Mouse (Mus musculus) kidney, postnatal 4 days (tissue): Measurements from ENCODE around the gene Slc29a1.

Experiments used
- DNase-seq, 2 experiments: peaks; one replicate each; pipeline ENCODE4 v3.0.0; 2021; ENCODE audit warnings: mixed read lengths in 2 of 2

Gene Slc29a1

DNA sequence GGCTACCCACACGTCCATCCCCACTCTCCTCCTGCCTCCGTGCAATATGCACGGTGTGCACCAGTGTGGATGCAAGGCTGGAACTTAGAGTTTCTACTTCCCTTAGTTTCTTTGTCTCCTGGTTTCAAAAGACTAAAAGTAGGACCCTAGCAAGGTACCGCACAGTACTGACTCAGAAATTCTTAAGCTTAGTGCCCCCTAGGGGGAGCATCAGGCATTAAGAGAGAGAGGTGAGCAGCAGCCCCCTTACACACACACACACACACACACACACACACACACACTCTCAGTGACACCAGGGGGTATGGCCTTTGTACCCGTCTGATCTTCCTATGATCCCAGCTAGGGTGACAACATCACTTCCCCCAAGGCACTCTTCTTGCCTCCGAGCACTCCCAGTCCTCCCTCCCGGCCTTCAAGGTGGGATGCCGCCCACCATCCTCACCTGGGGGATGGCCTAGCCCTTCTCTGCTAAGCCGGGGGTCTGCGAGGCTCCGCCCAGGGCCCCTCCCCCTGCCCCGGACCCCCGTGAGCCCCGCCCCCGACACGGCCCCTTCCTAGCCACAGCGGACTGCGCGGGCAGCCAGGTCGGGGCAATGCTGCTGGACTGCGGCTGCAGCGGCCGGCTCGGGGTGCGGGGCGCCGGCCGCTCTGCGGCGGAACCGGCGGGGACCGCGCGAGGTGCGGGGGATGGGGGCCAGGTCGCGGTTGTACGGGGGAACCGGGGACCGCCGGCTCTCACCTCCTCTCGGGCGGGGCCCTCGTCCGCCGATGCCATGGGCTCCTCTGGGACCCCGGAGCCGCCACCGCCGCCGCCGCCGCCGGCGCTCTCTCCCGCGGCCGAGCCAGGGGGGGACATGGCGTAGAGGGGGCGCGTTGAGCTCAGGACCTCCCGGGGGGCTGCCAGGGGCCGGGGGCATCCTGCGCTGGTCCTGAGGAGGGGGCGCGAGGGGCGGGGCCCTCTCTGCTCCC lies 50.6 kb downstream of the Slc29a1 start:
- DNase-seq: peak; percentile 41 to 59

DNA sequence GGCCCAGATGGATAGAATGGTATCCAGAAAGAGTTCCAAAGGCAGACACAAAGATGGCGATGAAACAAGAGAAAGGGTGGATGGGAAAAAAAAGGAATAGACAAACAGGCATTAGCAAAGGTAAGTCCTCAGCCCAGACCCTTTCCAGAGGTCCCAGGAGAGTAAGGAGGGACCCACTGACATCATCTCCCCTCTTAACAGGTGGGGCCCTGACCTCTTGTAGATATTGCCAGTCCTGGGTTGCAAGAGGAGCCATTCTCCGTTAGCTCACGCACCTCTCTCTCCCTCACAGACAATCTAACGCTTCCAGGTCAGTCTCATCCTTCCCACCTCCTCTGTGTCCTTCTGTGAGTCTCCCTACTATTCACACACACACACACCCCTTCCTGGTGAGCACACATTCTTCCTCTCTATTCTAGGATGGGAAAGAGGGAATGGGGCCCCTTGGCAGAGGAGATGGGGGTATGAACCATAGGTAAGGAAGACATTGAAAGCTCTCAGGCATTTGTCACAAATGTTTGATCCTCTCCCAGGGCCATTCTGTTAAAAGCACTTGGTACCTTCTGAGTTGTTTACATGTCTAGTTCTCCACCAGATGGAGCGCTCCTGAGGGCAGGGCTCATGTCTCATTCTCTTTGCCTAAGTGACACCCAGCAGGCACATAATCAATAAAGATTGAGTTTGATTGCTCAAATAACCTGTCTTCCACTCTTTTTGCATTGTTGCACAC lies 51.8 kb downstream of the Slc29a1 start:
- no peak for DNase-seq

- DNase-seq: no peak
These were observed 52.5 kb downstream of the Slc29a1 start for GRCm38 (mm10) chr17:45546941-45547340.

DNA sequence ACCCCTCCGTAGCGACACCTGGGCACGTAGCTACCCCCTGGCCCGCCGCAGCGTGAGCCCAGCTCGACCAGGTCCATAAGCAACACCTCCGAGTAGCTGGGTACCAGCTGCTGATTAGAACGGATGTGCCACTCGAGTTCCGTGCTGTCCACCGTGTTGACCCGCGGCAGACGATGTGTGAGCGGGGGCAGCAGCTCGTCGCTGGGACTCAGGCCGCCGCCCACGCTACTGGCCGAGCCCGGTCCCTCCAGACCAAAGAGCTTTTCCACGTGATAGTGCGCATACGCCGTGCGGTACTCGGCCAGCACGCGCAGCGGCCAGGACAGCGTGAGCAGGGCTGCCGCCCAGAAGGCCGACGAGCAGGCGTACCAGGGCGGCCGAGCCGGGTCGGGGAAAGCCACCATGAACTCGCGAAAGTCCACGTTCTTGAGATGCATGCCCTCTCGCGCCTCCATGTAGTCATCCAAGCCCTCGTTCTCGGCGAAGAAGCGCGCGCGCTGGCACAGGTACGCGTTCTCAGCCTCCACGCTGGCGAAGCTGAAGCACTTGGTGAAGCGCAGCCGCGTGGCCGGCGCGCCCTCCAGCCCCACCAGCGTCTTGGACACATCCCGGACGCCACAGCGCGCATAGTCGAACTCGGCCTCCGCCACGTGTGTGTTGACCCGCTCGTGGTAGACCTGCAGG lies 54.0 kb downstream of the Slc29a1 start:
- DNase-seq: peak in 1 of 2 experiments; percentile 46

DNA sequence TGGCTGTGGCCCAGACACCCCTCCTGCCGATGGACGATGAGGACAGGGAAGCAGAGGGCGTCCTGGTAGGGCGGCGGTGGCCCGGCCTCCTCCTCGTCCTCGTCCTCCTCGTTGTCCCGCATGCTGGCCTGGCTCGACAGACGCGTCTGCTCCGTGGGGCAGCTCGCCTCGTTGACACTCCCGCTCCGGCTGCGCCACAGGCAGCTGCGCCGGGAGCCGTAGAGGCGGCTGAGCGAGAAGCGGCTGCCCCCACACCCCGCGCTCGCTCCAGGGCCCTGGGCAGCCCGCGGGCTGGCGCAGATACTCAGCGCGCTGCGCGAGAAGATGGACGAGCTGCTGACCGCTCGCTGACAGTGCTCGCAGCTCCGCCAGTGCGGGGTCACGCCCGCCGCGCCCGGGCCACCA lies 54.5 kb downstream of the Slc29a1 start:
- peak in 1 of 2 experiments; percentile 39 for DNase-seq

- no peak for DNase-seq
These were observed 55.2 kb downstream of the Slc29a1 start for GRCm38 (mm10) chr17:45544001-45544872.

DNA sequence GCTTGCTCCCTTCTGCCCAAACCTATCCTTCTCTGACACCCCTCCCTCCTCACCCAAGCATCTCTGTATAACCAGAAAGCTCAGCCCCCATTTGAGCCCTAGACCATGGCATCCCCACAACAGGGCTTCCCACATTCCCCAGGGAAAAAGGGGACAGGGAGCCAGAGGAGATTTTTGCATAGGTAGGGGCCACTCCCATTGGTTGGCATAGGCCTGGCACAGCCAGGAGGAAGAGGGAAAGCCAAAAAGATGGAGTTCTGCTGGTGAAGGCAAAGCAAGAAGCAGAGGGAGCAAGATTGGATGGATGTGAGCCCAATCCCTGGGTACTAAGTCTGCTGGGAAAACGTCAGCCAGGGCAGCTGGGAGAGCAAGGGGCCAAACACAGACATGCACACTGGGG lies 56.3 kb downstream of the Slc29a1 start:
- no peak for DNase-seq

DNA sequence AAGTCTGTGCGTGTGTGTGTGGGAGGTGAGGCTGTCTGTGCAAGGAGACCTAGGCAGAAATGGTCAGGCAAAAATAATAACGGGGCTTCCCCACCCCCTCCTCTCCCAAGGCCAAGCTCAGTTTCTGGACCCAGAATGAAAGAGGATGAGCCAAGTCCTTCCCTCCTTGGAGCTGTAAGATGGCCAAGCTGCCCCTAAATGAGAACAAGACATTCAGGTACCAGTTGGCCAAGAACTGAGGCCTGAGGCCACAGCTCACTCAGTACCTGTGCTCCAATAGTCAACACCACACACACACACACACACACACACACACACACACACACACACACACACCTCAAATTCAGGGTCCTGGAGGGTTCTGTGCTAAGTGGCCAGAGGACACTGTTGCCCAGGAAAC lies 56.7 kb downstream of the Slc29a1 start:
- DNase-seq: no peak

DNA sequence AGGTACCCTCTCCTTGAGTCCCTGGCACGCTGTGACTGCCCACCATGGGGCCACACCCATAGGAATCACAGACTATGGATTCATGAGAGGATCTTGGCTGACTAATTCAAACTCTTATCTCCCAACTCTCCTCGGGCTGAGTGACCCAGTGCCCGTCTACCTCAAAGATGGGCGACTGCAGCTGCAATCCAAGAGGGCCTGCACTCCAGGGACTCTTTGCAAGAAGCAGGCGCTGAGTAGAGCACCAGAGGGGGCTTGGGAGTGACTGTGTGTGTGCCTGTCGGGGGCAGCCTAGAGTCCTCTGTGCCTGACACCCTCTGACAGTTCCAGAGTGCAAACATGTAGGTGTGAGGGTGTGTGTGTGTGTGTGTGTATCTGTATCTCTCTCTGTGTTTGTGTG lies 57.3 kb downstream of the Slc29a1 start:
- no peak for DNase-seq

DNA sequence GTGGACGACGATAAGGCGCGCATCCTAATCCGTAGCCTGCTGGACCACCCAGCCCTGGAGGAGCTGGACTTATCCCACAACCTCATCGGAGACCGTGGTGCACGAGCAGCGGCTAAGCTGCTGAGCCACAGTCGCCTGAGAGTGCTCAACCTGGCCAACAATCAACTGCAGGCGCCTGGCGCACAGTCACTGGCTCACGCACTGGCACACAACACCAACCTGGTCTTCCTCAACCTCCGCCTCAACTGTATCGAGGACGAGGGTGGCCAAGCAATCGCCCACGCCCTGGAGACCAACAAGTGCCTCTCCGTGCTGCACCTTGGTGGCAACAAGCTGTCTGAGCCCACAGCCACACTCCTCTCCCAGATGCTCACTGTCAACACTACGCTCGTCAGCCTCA lies 59.7 kb downstream of the Slc29a1 start:
- no peak for DNase-seq

GRCm38 (mm10) chr17:45538394-45538793 lies 61.0 kb downstream of the Slc29a1 start:
- no peak for DNase-seq

GRCm38 (mm10) chr17:45536264-45536663 lies 63.1 kb downstream of the Slc29a1 start:
- peak; percentile 76 to 80 for DNase-seq
